Mouse (Mus musculus): ENCODE data around the gene Hoxc6.

Gene Hoxc6

DNA sequence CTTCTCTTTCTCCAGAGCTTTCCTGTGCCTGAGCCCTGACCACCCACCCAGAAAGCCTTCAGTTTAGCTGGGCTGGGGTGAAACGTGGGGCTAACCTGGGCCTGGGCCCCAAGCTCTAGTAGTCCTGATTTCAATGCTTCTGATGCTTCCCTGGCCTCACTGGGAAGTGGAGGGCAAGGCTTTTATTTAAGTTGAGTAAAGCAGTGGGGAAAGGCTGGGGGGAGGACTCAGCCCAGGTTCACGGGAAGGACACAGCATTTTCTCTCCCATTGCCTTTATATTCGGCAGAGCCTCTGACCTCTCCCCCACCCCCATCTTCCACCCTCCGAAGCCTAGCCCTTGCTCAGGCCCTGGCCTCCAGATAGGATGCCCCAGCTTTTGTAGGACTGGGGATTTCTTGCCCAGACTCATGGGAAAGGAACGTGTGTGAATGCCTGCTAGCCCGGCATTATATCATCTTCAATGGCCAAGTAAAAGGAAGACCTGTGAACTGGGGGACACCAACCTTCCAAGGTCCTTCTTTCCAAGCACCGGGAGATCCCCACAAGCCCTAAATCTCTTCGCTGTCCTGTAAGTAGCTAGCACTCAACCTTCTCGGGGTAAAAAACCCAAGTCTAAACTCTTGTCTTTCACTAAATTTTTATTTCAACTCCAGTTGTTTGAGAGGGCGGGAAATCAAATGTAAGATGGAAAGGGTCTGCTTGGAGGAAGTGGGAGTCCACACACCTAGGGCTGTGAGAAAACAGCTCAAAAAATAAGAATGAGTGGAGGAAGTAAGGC is 40.8 kb downstream of the Hoxc6 start:
- DNase-seq (ENCODE audit: low spot score in 2 of 2), result no peak

DNA sequence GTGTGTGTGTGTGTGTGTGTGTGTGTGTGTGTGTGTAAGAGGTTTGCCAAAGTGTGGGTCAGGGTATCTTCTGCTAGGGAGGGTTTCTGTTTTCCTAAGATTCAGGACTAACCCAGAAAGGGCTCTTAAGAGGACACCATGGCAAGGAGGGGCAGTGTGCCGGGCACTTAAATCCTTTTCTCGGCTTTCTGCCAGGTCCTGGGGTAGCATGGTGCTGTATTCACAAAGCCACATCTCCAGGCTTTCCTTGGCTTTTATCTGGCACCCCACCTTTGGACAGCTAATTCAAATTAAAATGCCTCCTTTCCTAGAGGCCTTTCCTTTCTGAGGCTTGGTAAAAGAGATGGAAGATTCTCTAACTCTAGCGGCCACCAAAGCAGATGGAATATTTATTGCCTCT is 41.6 kb downstream of the Hoxc6 start:
- DNase-seq (ENCODE audit: low spot score in 2 of 2), result no peak

DNA sequence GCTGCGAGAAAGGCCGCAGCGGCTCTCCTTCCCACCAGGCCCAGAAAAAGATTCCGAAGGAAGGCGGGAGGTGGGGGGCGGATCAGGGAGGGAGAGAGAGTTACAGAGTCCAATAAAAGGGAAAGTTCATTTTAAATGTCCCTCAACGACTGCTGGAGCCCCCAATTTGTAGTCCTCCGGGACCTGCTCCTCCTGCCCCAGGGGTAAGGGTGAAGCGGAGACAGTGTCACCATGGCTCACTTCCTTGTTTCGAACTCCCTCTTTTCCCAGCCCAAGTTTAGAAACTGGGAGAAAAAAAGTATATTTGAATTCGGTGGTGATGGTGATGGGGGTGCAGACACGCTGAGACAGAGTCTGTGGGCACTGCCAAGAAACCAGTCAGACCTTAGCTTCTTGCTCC is 42.5 kb downstream of the Hoxc6 start:
- no peak for DNase-seq (ENCODE audit: low spot score in 2 of 2)

- no peak for DNase-seq (ENCODE audit: low spot score in 2 of 2)
Measured at GRCm38 (mm10) chr15:103041613-103042012, 43.6 kb downstream of the Hoxc6 start.

- DNase-seq (ENCODE audit: low spot score in 2 of 2), result no peak
Measured at GRCm38 (mm10) chr15:103042209-103042608, 44.2 kb downstream of the Hoxc6 start.

DNA sequence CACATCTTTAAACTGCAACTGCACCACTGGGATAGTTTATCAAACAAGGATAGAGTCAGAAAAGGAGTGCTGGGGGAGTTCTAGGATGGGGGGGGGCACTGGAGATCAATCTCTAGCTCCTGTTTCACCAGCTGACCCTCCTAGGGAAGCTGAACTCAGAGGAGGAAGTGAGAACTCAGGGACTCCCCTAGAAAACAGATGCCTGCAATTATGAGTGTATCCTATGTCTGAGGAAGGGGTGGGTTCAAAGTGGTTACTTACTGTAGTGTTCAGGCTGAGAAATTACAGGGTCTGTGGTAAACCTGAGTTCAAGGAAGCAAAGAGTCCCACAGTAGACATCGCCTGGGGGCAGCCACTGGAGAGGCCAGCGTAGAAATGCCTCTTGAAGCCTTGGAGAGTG is 53.6 kb downstream of the Hoxc6 start:
- no peak for DNase-seq (ENCODE audit: low spot score in 2 of 2)

DNA sequence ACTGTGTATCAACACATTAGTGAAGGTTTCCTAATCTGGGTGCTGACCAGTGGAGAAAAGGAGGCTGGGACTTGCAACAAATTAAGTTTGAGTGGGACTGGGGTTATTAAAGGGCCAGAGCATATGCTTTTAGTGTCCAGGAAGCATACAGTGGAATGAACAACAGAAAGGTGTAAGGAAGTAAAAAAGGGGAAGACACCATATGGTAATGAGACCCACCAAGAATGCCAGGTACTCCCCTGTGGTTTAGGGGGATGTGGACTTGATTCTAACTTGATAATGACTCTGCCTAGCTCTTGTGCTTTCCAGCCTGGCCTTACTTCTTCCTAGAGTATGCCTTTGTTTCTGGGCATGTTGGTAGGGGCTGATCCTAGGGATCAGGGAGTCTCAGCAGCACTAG is 55.2 kb downstream of the Hoxc6 start:
- DNase-seq (ENCODE audit: low spot score in 2 of 2), result no peak

DNA sequence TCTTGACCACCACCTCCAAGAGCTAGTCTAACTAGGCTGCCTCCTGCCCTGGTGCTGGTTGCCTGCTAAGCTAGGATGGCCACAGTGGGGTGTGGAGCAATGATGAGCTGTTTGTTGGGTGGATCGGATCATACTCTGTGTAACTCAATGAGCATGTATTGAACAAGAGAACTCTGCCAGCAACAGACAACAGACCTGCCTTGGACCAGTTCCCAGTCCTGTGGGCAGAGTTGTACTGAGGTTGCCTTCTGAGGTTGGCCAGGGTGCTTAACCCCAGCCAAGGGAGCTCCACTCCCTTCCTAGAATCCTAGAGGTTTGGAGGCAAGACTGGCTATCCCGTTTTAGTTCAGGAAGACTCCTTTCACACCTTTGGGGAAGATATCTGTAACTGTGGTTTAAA is 58.3 kb downstream of the Hoxc6 start:
- no peak for DNase-seq (ENCODE audit: low spot score in 2 of 2)

DNA sequence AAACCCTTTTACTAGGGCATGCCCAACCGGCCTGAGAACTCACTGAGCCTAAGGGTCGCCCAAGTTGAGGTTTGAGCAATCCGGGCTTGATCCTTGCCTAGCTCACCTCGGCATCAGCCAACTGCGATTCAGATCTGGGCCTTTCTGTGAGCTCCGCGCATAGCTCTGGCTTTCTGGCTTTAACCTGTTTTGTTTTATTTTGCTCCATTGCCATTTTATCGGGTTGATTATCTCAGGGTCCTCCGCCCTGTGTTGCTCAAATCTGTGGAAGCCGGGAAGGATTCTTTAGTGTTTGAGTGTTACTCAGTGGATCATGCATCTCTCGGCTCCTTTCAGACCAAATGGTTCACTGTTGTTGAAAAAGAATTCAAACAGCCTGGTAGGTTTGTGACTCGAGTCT is 60.7 kb downstream of the Hoxc6 start:
- DNase-seq (ENCODE audit: low spot score in 2 of 2), result no peak

DNA sequence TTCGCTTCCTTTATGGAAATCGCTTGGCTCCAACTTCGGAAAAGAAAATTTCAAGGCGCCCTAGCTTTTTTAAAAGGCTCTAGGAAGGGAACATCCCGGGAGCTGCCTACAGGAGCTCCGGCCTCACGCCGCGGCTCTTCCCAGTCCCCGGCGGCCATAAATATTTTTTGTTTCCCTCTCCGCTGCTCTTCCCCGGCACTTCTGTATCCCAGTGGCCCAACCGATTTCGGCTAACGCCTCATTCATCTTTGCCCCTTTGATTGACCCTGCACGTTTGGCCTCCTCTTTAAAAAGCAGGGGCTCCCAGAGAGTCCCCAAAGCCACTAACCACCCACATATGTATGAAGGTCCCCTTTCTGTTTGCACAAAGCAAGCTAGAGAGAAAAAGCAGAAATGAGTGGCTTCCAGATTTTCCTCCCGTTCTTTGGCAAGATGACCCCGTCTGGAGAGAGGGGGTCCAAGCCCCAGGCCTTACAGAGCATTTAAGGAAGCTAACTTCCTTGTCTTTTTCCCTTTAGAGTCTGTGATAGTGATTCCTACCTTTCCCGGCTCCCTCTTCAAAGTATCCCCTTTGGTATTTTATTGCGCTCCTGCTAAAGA is 61.4 kb downstream of the Hoxc6 start:
- DNase-seq (ENCODE audit: low spot score in 2 of 2), result no peak

GRCm38 (mm10) chr15:103060021-103060340 is 61.9 kb downstream of the Hoxc6 start:
- DNase-seq (ENCODE audit: low spot score in 2 of 2), result no peak

DNA sequence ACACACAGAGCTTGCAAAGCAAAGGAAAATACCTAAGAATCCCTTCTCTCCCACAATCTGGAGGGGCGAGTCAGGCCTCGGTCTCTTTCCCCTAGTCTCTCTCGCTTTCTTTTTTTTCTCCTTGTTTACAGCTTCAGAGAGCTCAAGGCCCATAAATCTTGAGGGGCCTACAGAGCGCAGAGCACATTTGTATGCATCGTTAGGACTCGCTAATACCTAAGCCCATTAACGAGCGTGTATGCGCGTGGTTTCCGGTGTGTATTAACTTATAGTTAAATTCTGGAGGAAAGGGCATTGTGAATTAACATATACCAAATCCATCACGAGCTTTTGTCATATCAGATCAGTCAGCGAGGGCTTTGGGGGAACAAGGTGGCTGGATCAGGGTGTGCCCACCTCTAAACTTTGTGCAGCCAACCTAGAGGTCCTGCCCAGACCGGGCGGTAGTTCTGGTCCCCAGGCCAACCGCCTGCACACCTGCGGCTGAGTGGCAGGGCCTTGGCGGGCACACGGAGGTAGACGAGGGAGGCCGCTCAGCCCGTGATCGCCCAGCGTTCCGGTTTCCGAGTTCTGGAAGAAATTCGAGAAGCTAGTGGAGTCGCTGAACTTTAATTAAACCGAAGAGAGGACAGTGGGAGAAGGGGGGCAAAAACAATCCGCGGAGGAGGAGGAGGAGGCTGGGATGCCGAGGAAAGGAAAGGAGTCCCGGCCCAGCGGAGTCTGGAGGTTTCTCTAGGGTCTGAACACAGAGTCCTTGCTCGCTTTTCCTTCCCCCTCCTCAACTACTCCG is 62.5 kb downstream of the Hoxc6 start:
- no peak for DNase-seq (ENCODE audit: low spot score in 2 of 2)

- DNase-seq (ENCODE audit: low spot score in 2 of 2), result no peak
Measured at GRCm38 (mm10) chr15:103061131-103061825, 63.2 kb downstream of the Hoxc6 start.
